Mouse (Mus musculus) midbrain, embryonic 11.5 days (tissue): ENCODE data around the gene Dtx1. TPM values are rescaled to one million over a fixed set of nuclear protein-coding genes. Genes with fewer than 3 reads are reported as not detected.

ENCODE experiments used
- ATAC-seq: fragments of 200-750 bp; cut with Nextera tagmentation; 2 replicates; pipeline ENCODE4 v1.8.0; 2017; ENCODE audit warnings: moderate TSS enrichment, moderate library complexity; ENCODE audit not compliant: low FRiP score
- DNase-seq: peaks from one replicate; pipeline ENCODE4 v3.0.0; 2015; ENCODE audit warnings: low spot score; ENCODE audit errors: missing footprints
- H3K27ac ChIP-seq: fragments of 300-500 bp; sonication (generic); 2 replicates; pipeline ENCODE4 v1.5.1; 2014; ENCODE audit warnings: low read depth, low read length
- H3K27me3 ChIP-seq: fragments of 300-500 bp; sonication (generic); 2 replicates; pipeline ENCODE4 v1.6.1; 2014; ENCODE audit warnings: mild to moderate bottlenecking, low read length, moderate library complexity, mixed read lengths; ENCODE audit not compliant: control insufficient read depth, insufficient read depth
- H3K36me3 ChIP-seq: fragments of 300-500 bp; sonication (generic); 2 replicates; pipeline ENCODE4 v1.6.1; 2014; ENCODE audit warnings: mild to moderate bottlenecking, low read length, moderate library complexity, mixed read lengths; ENCODE audit not compliant: control insufficient read depth, insufficient read depth
- H3K4me1 ChIP-seq: fragments of 300-500 bp; sonication (generic); 2 replicates; pipeline ENCODE4 v1.6.1; 2014; ENCODE audit warnings: low read length; ENCODE audit not compliant: control insufficient read depth, insufficient read depth
- H3K4me2 ChIP-seq: fragments of 300-500 bp; sonication (generic); 2 replicates; pipeline ENCODE4 v1.6.1; 2014; ENCODE audit warnings: mild to moderate bottlenecking, moderate library complexity
- H3K4me3 ChIP-seq: fragments of 300-500 bp; sonication (generic); 2 replicates; pipeline ENCODE4 v1.5.1; 2014; ENCODE audit warnings: low read depth, low read length
- H3K9ac ChIP-seq: fragments of 300-500 bp; sonication (generic); 2 replicates; pipeline ENCODE4 v1.6.1; 2014; ENCODE audit warnings: low read length
- H3K9me3 ChIP-seq: fragments of 300-500 bp; sonication (generic); 2 replicates; pipeline ENCODE4 v1.6.1; 2016; ENCODE audit warnings: low read length; ENCODE audit not compliant: control insufficient read depth
- WGBS: fragments of 180-500 bp; shearing (Covaris S2); extraction: QIAGEN DNeasy Blood & Tissue Kit; methylation state at CpG from one replicate; pipeline ENCODE4 v1.1.7; 2014; 5-methylcytosine and 5-hydroxymethylcytosine counted together
- polyA plus RNA-seq: library from polyadenylated mRNA; unstranded; fragments of >200 nt; fragmentation: Nextera tagmentation; extraction: Ambion mirVana; gene quantifications from 2 replicates; pipeline ENCODE4 v1.2.1, GENCODE M21; 2014

Gene Dtx1
- polyA plus RNA-seq, 1 experiment from 2014 or later = 5.2 TPM

DNA sequence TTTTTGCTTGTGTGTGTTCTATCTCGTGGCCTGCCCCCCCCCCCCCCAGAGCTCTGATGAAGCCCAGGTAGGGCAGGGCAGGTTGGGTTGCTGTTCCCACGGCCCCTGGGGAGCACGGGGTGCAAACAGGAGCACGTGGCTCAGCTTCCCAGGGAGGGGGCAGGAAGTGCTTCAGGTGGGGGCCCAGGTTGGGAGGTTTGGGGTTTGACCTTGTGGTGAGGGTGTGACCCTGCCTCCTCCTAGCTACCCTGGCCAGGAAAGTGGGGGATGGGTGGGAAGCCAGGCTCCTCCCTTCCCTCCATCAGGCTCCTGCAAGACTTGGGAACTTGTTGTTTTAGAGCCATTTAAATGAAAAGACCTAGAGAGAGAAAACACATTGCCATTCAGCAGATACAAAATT is 23.3 kb downstream of the Dtx1 start:
- no peaks in the 10 kb centered on the region for H3K9me3 ChIP-seq
- H3K4me2 ChIP-seq = no peak overlapping the region
- H3K36me3 ChIP-seq = no peaks in the 10 kb centered on the region
- ATAC-seq = no peak
- peaks cover 6% of the 10 kb centered on the region for H3K27me3 ChIP-seq
- no peaks in the 10 kb centered on the region for H3K4me1 ChIP-seq
- no peak overlapping the region for H3K4me3 ChIP-seq
- WGBS = 48% methylated on average over 4 of the region's 4 CpGs
- no peak for DNase-seq
- no peak overlapping the region for H3K27ac ChIP-seq
- H3K9ac ChIP-seq = no peak overlapping the region

DNA sequence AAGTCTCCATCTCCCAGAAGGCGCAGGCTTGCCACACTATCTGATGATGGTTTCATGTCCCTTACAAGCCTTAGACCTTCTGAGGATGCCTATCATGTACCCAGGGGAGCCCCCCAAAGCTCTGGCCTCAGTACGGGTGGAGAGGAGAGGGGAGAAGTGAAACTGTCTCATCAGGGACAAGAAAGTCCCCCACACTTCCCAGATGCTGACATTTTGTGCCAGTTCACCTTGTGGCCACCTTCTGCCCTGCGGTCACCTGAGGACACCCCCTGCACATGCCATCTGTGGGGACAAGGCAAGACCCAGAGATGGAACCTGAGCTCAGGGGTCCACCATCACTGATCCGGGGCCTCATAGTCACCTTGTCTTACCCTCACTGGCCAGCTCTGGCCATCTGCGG is 23.8 kb downstream of the Dtx1 start:
- 85% methylated on average over 5 of the region's 5 CpGs for WGBS
- H3K4me1 ChIP-seq = peaks cover 3% of the 10 kb centered on the region; the same call in 1 of the 2 replicates
- no peak overlapping the region for H3K9ac ChIP-seq
- no peak overlapping the region for H3K4me3 ChIP-seq
- ATAC-seq (no peak), DNase-seq (no peak)
- no peak overlapping the region for H3K27ac ChIP-seq
- H3K9me3 ChIP-seq = no peaks in the 10 kb centered on the region
- H3K4me2 ChIP-seq = no peak overlapping the region
- no peaks in the 10 kb centered on the region for H3K36me3 ChIP-seq
- peaks cover 7% of the 10 kb centered on the region for H3K27me3 ChIP-seq

DNA sequence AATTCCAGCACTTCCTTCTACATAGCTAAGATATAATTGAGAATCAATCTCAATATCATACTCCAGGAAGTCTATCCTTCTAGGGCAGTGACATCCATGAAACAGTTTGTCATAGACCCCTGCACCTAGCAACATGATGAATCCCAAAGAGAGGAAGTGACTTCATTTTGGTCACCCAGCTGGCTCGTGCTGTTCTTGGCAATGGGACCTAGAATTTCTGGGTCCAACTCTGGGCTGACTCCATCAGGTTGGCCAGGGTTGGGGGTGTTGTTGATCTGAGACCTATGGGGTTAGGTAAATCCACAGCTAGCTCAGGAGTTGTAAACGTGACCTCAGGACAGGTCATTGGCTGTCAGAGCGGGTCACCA is 24.3 kb downstream of the Dtx1 start:
- no peaks in the 10 kb centered on the region for H3K9me3 ChIP-seq
- DNase-seq (no peak), ATAC-seq (no peak)
- H3K36me3 ChIP-seq = no peaks in the 10 kb centered on the region
- no peak overlapping the region for H3K4me3 ChIP-seq
- H3K27me3 ChIP-seq = peaks cover 12% of the 10 kb centered on the region
- no peak overlapping the region for H3K27ac ChIP-seq
- peaks cover 5% of the 10 kb centered on the region; the same call in 1 of the 2 replicates for H3K4me1 ChIP-seq
- H3K4me2 ChIP-seq = no peak overlapping the region
- H3K9ac ChIP-seq = no peak overlapping the region
- WGBS = 82% methylated on average over 3 of the region's 3 CpGs

DNA sequence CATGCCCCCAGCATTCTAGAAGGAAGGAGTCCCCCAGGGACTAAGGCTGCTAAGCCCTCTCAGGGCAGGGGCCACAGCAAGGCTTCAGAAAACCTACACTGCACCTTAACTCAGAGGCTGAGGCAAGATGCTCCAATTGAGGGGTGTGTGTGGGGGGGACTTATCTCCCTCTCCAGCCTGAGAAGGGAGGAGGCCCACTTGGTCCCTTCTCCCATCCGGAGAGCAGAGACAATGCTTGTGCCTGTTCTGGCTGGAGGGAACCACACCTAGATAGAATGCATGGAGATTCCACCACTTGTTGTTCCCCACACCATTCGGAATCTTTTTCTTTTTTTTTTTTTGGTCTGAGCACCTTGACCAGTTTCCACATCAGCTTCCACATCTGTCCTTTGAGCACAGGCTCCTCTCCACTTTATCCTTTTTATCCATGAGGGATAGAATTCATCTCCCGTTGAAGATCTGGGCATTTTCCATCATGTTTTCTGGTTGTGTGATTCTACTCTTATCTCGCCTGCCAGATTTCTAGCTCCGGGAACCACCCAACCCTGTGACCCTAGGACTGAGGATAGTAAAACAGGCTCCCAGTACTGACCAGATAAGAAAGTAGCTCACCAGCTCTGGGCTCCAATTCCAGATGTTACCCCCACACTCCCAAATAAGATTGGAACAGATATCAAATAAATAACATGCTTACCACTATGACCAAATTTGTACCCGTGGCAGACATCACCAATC is 24.8 kb downstream of the Dtx1 start:
- Histone ChIP-seq H3K36me3 (no peaks in the 10 kb centered on the region), H3K4me3 (no peak overlapping the region), H3K9me3 (no peaks in the 10 kb centered on the region), H3K9ac (no peak overlapping the region), H3K27me3 (peaks cover 17% of the 10 kb centered on the region), H3K27ac (no peak overlapping the region), H3K4me2 (no peak overlapping the region), H3K4me1 (peaks cover 5% of the 10 kb centered on the region; the same call in 1 of the 2 replicates)
- DNase-seq (no peak), ATAC-seq (no peak)
- WGBS = 85% methylated on average over 6 of the region's 6 CpGs

DNA sequence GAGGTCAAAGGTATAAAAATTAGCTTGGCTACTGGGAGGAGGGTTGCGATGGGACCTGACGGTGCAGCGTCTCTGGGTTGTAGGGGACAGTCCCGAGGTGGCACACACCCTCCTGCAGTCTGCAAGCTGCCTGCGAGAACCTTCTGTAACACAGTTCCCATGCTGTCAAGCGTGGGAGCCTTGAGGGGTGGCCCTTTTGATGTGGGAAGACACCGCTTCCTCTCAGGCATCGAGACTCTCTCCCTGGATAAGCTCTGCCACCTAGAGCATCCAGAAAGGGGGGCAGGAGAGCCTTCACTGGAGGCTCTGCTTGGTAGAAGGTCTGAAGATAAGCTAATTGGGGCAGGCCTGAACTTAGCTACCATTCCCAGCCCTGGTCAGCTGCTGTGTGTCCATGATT is 26.0 kb downstream of the Dtx1 start:
- 88% methylated on average over 8 of the region's 8 CpGs for WGBS
- H3K9ac ChIP-seq = no peak overlapping the region
- H3K27ac ChIP-seq = no peak overlapping the region
- H3K36me3 ChIP-seq = no peaks in the 10 kb centered on the region
- H3K27me3 ChIP-seq = peaks cover 17% of the 10 kb centered on the region
- peaks cover 8% of the 10 kb centered on the region for H3K4me1 ChIP-seq
- H3K4me3 ChIP-seq = no peak overlapping the region
- ATAC-seq (no peak), DNase-seq (no peak)
- H3K9me3 ChIP-seq = no peaks in the 10 kb centered on the region
- no peak overlapping the region for H3K4me2 ChIP-seq

DNA sequence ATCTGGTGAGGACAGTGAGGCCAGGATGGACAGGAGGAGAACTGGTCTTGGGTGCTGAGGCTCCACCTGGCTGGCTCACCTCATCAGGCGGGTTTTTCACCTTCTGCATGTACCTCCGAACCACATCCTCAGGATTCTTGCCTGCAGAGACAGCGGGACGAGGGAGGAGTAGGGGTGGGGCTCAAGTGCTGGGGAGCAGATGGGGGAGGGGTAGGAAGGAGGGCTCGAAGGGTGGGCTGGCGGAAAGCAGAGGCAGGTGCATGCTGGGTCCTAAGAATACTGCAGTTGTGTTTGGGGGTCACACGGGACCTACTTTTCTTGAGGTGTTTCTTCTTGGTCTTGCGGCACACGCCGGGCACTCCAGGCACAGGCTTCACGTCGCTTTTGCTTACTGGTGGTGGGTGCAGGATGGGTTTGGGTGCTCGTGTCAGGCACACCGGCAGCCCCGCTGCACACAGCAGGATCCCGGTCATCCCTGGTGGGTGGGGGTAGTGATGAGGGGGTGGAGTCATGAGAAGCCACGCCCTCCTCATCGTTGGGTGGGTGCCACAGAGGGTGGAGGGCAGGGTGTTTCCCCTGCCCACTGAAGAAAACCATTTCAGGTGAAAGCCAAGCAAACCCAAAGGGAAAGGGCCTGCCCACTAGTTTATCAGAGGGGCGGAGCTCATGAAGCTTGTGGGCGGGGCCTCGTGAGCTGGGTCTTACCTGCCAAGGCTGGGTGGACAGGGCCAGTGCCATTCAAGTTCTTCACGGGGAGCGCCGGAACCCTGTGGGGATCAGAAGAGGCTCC is 28.6 kb downstream of the Dtx1 start:
- Histone ChIP-seq H3K9ac (no peak overlapping the region), H3K27ac (no peak overlapping the region), H3K27me3 (peaks cover 17% of the 10 kb centered on the region), H3K36me3 (no peaks in the 10 kb centered on the region), H3K4me1 (peaks cover 16% of the 10 kb centered on the region), H3K4me2 (no peak overlapping the region), H3K4me3 (no peak overlapping the region), H3K9me3 (no peaks in the 10 kb centered on the region)
- DNase-seq (no peak), ATAC-seq (no peak)
- WGBS = 7% methylated on average over 24 of the region's 24 CpGs

DNA sequence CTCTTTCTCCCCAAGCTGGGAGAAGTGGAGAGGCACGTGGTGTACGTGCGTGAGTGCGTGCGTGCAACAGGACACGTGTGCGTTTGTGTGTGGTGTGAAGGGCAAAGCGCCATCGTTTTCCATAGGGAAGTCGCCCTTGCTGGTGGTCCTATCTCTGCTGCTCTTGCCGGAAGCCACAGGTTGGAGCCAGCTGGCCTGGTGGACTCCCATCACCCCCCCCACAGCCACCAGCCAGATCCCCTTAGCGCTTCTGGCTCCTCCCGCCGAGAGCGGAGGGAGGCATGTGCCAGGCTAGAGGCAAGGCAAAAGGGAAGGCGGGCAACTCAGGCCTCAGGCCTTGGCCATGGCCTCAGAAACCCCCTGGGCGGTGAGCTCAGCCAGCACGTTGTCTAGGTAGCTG is 30.8 kb downstream of the Dtx1 start:
- no peak overlapping the region; the same call in 1 of the 2 replicates for H3K4me2 ChIP-seq
- H3K27me3 ChIP-seq = peaks cover 17% of the 10 kb centered on the region

DNA sequence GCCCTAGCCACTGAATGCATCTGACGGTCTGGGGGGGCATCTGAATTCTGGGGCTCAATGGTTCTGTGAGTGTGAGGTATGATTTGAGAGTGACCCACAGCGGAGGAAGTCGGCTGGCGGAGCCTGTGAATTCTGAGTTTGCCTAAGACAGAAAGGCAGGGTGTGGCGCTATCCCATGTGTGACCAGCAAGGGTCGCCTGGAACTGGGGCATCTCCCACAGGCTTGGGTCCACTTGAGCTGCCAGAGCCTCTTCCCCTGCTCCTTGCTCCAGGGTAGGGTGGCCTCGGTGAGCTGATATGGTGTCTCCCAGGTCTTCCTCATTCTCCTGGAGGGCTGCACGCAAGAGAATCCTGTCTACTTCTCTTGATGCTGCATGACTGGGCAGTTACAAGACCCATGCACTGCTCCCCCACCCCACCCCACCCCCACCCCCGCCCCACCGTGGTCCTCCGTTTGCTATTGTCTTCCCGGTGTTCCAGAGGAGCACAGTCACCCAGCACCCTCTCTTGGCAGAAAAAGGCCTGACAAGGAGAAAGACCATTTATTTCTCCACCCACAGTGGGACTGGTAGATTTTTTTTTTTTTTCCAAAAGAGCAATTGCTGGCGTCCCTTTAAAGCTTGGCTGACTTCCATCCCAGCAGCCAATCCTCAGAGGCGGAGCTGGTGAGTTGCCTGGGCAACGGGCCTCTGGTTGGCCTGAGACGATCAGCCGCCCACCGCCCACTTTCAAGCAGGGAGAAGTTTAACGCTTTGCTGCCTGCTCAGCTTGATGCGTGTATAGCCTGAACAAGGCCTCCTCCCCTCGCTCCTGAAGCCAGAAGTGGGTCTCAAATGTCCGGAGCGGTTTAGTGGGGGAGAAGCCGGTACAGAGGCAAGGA is 31.8 kb downstream of the Dtx1 start:
- Histone ChIP-seq H3K9ac (peak overlapping the region; percentile 51), H3K4me3 (peak overlapping the region; percentile 38), H3K27me3 (peaks cover 17% of the 10 kb centered on the region), H3K4me2 (peak overlapping the region; percentile 57), H3K27ac (peak overlapping the region; percentile 74), H3K9me3 (no peaks in the 10 kb centered on the region), H3K36me3 (no peaks in the 10 kb centered on the region), H3K4me1 (peaks cover 16% of the 10 kb centered on the region)
- DNase-seq (peak; percentile 96), ATAC-seq (peak; percentile 91)
- WGBS = 1% methylated on average over 24 of the region's 24 CpGs

More for the DNA sequence above, 30.8 kb downstream of the Dtx1 start:
- Histone ChIP-seq H3K4me3 (no peak overlapping the region), H3K36me3 (no peaks in the 10 kb centered on the region), H3K27ac (no peak overlapping the region), H3K4me1 (peaks cover 16% of the 10 kb centered on the region), H3K9me3 (no peaks in the 10 kb centered on the region), H3K9ac (peak overlapping the region; percentile 49)
- ATAC-seq (no peak), DNase-seq (no peak)
- 87% methylated on average over 18 of the region's 18 CpGs for WGBS
